Mouse (Mus musculus) c-Kit-negative CD71-positive TER-119-positive erythroid progenitor cells, embryonic 14.5 days (primary cell): ENCODE data around the gene Fcgr1.
"Not testable (repeated sequence)": the region's sequence is repeated elsewhere in the genome, so short reads cannot be mapped to it uniquely, and the experiment has no call there.

ENCODE experiments used
- DNase-seq: peaks from one replicate; pipeline ENCODE4 v3.0.0-alpha.2; 2013; ENCODE audit warnings: low read depth, low spot score

Fcgr1 gene

DNA sequence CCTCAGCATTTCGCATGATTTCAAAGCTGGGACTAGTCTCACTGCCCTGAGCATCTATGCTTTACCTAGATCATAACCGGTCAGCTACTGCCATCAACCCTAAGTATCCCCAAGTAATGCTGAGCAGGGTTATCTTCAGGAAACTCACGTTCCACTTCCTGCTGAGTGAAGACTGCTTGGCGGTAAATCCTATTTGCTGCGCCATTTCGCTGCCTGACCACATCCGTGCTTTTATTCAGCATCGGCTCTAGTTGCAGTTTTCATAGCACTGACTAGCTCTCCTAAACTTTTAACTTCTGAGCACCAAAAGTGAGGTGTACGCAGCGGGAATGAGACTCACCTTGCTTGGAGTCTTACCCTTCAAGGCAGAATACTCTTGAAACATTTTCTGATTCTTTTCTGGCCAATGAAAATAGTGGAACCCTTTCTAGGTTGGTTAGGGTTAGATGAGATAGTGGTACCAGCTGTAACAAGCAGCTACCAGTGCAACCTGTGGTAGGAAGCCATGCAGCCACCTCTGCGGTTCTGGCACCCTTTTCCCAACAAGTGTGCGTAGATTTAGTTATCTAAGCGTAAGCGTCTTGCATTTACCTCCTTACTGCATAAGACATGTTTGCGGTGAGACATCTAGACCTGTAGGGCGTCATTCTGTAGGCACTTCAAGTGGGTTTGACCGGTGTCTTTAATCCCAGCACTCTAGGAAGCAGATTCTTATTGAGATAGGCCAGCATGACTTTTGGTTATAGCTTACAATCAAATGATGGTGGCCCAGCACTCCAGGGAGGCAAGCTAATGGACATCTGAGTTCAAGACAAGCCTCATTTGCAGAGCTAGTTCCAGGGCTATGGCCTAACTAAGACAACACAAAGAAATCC is 19.9 kb downstream of the Fcgr1 start:
- DNase-seq, result peak; percentile 56

DNA sequence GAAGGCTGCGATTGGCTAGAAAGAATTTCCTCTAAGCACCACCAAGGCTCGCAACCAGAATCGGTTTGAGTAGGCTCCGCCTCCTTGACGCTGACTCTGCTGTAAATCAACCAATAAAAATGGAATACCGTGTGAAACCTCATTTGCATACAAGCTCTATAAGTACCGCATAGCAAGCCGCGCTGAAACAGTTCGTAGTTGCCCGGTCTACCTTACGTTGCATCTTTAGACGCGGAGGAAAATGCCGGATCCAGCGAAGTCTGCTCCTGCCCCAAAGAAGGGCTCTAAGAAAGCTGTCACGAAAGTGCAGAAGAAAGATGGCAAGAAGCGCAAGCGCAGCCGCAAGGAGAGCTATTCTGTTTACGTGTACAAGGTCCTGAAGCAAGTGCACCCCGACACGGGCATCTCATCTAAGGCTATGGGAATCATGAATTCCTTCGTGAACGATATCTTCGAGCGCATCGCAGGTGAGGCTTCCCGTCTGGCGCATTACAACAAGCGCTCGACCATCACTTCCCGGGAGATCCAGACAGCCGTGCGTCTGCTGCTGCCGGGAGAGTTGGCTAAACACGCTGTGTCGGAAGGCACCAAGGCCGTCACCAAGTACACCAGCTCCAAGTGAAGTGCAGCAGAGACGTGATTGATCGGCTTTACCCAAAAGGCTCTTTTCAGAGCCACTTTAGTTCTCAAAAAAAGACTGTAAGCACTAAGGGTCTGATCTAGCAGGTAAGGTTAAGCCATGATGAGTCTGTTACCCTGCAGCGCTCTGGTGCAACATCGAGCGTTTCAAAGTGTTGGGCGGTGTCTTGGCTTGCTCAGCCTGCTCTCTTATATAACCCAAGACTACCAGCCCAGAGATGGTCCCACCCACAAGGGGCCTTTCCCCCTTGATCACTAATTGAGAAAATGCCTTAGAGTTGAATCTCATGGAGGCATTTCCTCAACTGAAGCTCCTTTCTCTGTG is 24.0 kb downstream of the Fcgr1 start, which contains the start of gene Hist2h2bb:
TSS of gene Hist2h2bb (plus strand) at position 242 of the 964 bp plus-strand sequence.
- DNase-seq, result peak; percentile 97

DNA sequence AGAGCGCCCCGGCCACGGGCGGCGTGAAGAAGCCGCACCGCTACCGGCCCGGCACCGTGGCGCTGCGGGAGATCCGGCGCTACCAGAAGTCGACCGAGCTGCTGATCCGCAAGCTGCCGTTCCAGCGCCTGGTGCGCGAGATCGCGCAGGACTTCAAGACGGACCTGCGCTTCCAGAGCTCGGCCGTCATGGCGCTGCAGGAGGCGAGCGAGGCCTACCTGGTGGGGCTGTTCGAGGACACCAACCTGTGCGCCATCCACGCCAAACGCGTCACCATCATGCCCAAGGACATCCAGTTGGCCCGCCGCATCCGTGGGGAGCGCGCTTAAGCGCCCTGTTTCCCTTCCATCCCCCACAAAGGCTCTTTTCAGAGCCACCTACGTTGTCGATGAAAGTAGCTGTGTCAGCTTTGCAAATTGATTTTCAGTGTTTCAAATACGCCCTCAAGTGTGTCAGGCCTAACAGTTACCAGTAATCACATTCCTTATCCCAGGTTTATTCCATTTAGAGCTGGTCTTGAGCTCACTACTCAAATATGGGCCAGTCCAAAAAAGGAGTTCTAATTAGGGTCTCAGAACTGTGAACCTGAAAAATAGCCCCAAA is 24.9 kb downstream of the Fcgr1 start:
- not testable (repeated sequence) for DNase-seq

DNA sequence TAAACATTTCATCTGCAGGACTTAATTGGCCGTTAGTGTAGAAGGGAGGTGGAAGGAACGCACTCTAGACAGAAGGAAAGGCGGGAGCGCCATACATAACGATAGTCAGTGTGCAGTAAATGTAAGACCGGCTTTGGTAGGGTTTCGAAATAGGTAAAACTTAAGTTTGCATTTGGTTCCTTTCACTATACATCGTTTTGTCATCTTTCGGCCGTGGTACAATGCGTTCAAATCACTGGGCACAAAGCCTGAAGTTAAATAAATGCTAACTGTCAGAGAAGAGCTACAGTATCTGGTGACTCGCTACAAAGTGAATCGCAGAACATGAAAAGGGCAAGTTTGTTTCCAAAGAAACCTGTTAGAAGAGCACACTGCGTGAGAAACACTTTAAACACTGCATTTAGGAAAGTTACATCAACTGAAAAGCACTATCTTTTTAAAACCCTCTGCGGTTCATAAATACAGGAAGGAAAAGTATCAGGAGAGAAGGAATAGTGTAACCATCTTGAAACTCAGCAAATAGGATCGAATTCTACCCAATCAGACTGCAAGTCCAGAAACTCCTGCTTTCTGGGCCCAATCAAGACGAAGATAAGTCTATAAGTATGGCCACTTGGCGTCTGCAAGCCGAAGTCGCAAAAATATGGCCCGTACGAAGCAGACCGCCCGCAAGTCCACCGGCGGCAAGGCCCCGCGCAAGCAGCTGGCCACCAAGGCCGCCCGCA is 25.6 kb downstream of the Fcgr1 start, which contains the start of gene Hist2h3b:
TSS of gene Hist2h3b (plus strand) at position 604 of the 725 bp plus-strand sequence.
- peak; percentile 76 for DNase-seq

DNA sequence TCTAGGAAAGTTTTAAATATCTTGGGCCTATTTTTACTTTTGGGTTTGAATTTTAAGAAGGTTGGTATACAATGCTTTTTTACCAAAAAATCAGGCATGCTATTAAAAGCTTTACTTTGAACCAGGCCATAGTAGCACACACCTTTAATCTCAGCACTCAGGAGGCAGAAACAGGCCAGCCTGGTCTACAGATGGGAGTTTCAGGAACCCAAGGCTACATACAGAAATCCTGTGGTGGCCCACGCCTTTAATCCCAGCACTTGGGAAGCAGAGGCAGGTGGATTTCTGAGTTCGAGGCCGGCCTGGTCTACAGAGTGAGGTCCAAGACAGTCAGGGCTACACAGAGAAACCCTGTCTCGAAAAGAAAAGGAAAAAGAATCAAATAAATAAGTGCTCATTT is 26.2 kb downstream of the Fcgr1 start:
- DNase-seq, result no peak

DNA sequence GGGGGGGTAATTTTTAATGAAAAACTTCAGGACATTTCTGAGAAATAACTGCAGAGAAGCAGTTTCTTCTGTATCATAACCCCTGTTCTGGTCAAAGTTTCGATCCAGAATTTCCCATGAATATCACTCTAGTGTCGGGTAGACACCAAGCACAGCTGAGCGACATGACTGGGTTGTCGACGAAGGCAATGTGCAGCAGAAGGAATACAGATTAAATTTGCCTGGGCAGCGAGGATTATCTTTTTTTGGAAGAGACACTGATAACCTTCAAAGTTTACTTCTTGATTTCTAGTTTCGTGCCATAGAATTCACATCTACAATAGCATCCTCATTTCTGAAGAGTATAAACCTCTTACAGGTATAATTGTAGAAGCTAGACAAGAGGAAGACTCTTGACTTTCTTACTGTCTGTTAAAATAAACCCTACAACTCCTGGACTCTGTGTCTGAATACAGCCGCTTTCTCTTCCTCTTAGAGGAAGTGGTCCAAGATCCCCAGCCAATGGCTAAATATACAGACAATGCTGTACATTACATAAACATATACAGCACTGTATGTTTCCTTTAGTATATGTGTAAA is 27.5 kb downstream of the Fcgr1 start:
- no peak for DNase-seq

DNA sequence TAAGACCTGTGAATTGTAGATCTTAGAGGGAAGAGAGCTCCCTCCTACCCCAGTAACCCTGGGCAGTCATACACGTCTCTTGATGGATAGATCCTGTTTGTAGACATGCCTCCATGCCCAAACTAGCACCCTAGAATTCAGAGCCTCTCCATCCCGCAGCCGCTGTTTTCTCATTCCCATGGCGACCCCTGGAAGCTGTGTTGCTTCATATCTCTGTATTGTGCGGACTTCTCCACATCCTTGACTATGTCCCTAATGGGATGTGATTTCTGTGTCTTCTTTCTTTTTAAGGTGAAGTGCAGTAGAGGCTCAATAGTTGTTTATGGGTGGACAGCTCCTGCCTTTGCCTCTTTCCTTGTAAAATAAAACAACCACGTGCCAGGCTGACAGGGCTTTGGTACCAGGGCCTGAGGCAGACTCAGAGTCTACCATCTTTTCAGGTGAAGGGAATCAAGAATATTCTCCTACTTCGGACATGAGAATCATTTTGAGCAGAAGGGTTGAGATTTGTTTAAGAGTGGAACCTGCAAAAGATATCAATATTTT is 29.3 kb downstream of the Fcgr1 start:
- no peak for DNase-seq

DNA sequence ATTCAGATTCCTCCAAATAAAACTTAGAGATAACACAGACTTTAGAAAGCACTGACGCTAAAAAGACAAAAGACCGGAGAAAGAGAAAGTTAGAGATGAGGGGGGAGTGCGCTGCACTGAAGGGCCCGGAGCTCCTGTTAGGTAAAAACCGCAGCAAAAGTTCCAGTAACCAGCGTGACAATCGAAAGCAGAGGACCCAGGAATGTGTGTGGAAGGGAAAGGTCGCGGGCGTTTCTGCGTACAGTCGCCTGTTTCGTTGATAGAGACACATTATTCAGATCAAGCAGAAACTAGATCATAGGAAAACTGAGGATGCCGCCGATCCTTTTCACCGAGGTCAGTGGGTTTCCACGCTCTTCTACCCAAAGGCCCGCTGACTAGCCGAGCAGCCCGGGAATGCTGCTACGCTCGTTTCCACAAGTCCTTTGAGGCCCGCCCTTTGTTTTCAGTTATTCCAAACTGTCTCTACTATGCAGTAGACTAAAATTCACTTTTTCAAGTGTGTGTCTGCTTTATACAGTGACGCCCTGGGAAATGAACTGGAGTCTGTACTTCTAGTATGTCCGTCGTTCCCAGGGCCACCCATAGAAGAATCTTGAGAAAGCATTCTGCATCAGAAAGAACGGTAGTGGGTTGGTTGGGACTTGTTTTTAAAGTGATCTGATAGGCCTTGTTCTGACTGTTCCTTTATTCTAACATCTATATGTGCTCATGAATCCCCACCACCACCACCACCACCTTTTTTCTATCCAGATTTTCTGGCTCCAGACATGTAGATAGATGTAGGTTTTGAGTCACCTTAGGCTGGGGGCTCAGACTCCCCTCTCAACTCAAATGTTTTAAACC is 30.0 kb downstream of the Fcgr1 start:
- DNase-seq, result no peak

DNA sequence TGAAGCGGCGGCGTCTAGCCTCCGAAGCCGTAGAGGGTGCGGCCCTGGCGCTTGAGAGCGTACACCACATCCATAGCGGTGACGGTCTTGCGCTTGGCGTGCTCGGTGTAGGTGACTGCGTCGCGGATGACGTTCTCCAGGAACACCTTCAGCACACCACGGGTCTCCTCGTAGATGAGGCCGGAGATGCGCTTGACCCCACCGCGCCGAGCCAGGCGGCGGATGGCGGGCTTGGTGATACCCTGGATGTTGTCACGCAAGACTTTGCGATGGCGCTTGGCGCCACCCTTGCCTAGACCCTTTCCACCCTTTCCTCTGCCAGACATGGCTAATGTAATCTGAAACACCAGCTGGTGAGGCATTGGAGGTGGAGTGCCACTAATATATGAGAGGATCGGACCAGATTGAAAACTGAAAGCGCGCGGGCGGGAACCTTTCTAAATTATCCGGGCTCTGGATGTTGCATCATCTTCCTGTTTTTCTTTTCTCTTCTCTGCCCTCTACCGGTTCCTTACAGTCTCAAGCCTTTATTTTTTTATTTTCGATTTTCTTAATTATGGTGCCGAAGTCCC is 30.7 kb downstream of the Fcgr1 start, which contains the start of gene Hist2h4:
TSS of gene Hist2h4 (minus strand) at position 333 of the 572 bp plus-strand sequence.
- DNase-seq, result peak; percentile 96

DNA sequence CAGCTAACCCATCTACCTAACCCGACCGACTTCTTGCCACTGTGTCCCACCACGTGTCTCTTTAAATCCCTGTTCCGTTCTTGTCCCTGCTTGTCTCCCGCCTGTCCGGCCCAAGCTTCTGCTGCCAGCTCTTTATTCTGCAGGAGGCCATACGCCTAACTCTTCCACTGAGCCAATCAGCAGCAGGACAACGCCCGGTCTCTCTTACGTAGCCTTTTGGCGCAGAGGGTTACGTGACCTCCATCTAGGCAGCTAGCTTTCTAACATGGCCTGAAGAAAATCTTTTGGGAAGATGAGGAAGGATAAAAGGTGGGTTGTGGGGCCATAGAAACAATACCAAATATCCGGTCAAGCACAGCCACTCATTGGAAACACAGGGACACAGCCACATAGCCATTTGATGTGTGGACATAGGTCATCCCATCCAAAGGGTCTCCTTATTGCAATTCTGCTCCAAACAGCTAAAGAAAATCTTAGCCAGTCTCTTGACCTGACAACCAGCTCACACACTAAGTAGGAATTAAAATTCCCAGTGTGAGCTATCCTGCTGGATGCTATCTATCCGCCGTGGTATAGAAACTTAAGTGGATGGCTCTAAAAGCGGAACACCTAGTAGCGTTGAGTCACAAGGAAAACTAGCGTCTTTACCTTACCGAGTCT is 31.4 kb downstream of the Fcgr1 start:
- peak; percentile 79 for DNase-seq

DNA sequence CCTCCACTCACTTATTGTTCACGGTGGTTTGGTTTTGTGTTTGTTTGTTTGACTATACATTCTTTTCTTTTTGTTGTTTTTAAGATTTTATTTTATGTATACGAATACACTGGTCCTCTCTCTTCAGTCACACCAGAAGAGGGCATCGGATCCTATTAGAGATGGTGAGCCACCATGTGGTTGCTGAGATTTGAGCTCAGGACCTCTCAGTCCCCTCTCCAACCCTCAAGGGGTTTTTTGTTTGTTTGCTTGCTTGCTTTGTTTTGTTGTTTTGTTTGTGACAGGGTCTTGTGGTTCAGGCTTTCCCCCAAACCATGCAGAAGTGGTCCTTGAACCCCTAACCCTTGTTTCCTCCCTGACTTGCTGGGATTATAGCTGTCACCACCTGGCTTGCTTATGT is 32.1 kb downstream of the Fcgr1 start:
- no peak for DNase-seq

DNA sequence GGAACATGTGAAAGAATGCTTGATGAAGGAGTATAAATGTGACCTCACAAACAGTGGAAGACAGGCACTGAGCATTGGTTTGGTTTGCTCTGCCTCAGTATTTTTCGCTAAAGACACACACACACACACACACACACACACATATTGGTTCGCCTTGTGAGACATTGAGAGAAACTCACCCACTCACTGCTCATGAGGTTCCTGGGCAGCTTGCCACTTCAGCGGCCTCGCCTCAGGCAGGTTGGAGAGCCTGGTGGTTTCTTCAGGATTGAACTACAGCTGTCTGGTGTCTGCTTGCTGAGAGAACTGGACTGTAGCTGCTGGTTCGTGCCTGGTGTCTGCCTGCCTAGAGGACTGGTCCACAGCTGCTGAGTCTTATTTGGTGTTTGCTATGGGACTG is 33.5 kb downstream of the Fcgr1 start:
- DNase-seq, result no peak

DNA sequence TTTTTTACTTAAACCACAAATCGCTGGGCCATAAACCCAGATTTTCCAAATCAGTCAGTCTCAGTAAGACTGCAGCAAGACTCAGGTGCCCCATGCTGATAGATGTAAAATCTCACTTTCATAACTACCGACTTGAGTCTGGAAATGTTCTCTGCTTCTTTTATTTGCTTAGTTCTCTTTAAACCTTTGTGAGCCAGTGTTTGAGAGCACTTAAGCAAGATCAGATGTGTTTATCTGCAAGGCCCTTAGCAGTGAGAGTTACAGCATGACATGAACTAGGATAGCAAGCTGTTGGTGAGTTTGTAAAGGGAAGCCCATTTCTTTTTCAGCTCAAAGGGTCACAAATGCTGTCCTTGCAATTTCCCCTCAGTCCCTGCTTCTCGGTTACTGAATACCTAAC is 36.6 kb downstream of the Fcgr1 start:
- no peak for DNase-seq

DNA sequence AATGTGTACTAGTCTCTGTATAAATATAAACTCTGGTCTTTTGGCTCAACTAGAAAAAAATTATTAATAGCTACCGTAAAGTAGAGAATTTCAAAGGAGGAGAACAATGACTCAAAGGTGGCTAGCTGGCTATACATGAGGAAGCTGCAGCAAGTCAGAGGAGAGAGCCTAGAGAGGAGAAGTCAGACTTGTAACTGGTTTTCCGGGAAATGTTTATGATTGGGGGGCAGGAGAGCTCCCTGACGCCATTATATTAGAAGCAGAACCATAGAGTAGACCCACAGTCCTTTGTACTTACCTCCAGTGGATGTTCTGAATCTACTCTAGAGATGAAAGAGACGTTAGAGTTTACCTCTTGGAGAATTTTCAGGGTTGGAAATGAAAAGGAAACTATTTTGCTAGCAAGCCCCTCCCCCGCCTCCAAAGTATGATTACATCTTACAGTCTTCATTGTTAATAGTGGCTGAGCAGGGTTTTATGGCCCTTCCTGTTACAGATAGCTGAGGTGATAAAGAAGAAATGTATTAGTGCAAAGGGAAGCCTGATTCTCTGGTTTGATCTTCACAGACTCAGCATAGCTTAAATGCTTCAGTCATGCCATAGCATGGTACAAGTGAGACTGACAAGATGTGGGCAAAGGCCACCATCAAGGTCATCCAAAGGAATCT is 37.7 kb downstream of the Fcgr1 start:
- no peak for DNase-seq

DNA sequence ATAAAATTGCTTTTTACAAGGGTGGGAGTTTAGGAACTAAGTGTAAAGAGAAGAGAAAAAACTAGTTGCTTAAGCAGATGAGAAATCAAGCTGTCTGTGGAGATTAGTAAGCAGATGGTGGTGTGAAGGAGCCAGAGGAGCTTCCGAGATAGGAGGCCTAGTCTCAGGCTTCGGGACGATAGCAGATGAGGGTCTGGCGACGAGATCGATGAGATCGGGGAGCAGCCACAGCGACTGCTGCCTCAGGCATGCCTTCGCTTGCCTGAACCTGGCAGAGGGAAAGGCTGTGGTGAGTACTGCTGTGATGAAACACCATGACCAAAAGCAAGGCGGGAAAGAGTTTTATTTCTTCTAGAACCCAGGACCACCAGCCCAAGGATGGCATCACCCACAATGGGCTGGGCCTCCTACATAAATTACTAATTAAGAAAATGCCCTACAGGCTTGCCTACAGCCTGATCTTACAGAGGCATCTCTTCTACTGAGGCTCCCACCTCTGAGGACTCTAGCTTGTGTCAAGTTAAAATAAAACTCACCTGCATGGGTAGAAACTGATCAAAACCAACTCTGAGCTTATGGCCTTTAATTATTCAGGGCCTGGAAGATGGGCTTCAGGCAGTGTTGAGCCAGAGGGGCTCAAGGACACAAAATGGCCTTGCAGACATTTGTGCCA is 39.0 kb downstream of the Fcgr1 start:
- DNase-seq, result no peak

DNA sequence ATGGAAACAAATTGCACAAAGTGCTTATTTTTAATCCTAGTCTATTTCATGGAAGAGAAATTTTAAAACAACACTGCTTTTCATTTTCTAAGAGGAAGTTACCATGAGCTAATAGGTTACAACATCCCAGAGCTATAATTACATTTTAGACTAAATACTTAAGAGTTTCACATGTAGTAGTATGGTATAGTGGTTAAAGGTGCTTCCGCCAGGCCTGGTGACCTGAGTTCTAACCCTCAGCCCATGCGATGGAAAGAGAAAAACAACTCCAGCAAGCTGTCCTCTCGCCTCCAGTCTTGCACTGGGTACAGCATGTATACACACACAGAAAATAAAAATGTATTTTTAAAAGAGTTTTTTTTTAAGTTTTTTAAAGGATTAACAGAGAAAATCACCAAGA is 42.0 kb downstream of the Fcgr1 start:
- DNase-seq, result no peak

DNA sequence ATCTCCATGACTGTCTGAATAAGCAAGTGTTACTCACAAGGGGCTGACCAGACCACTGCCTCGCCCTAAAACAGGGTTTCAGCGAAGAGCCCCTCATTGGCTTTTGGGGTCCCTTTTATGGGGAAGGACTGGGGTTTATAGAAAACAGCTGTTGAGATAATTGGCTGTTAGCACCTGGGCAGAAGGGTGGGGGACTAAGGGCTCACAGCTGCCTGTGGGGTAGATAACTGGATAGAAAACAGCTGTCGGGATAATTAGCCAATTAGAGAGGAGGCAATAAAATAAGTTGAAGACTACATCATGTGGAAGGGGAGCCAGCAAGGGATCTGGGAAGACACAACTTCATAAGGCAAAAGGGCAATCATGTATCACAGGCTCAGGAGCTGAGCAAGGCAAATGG is 42.9 kb downstream of the Fcgr1 start:
- DNase-seq, result no peak

DNA sequence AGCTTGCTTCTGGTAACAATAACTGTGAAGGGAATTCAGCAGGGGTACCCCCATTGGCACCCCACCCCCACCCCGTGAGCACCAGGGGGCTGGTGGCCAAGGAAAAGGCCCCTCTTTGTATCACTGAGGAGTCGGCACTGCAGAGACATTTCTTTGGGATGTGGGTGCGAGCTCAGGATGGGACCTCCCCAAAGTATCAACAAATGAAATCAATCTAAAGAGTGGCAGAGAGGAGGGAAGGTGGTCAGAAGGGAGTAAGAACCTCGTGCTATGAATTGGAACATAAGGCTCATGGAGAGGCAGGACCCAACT is 44.8 kb downstream of the Fcgr1 start:
- DNase-seq, result no peak
